Mouse (Mus musculus): ENCODE measurements around the gene Gpr146. TPM values are rescaled to one million over a fixed set of nuclear protein-coding genes. Genes with fewer than 3 reads are reported as not detected.
A peak's percentile ranks its signal among the peaks of the same experiment; 100 is the strongest.

Gene Gpr146
- total and polyA plus RNA-seq, 2 experiments from 2014 or later, result 3.0 to 4.1 TPM

- Histone ChIP-seq H3K4me1 (ENCODE audit: insufficient read depth, low read length) (no peaks in the 10 kb centered on the region), H3K9ac (replicated peaks; ENCODE audit: low read length, poor library complexity, severe bottlenecking) (peak overlapping the region; percentile 61), H3K27me3 (ENCODE audit: insufficient read depth, low read length) (no peaks in the 10 kb centered on the region), H3K27ac (ENCODE audit: low read depth, low read length) (peak overlapping the region; percentile 39; the same call in 1 of the 2 replicates), H3K9me3 (ENCODE audit: low read length) (no peaks in the 10 kb centered on the region), H3K4me3 (ENCODE audit: low read depth, low read length) (peak overlapping the region; percentile 62), H3K4me2 (ENCODE audit: low read depth, low read length, poor library complexity, severe bottlenecking) (peak overlapping the region; percentile 93), H3K36me3 (ENCODE audit: insufficient read depth, low read length) (peaks cover 3% of the 10 kb centered on the region; the same call in 1 of the 2 replicates)
- DNase-seq (ENCODE audit: low spot score) (peak; percentile 90), ATAC-seq (ENCODE audit: low FRiP score) (peak; percentile 72)
- TF ChIP-seq CTCF (IDR thresholded peaks at IDR 0.05), result no peak
- 2% methylated on average over 56 of the region's 73 CpGs for WGBS
These were observed 3.1 kb downstream of the Gpr146 start for GRCm38 (mm10) chr5:139380385-139381248.

DNA sequence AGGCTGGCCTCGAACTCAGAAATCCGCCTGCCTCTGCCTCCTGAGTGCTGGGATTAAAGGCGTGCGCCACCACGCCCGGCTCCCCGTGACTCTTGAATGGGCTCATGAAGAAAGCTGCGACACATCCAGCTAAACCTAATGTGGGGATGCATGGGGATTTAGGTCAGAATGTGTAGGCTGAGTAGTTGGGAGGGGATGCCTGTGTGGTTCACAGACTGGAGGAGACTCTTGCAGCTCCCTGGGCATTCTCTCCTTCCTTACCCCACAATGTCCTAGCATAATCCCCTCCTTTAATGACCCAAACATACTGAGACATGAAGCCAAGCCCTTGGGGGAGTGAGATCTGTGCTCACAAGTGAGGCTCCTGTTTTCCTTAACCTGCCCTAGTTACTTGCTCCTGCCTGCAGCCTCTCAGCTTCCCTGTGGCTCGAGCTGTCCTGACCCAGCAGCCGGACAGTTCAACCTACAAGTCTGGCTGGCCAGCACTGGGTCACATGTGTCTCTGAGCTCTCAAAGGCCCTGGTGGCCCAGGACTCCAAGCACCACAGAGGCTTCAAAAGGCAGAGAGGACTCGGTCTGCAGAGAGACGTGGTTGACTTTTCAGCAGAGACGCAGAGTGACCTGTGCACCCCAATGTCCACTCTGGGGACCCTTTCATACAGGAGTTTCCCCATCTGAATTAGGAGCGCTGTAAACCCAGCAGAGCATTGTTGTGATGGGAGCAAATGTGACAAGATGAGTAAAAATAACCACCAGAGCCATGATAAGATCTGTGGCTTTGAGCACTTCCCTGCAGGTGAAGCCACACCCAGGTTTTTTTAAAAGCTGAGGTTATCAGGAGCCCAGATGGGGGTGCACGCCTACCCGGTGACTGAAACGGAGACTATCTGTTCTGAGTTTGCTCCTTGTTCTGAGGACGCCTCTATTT lies 4.4 kb downstream of the Gpr146 start:
- ATAC-seq (ENCODE audit: low FRiP score), result no peak
- TF ChIP-seq CTCF (IDR thresholded peaks at IDR 0.05), result no peak
- H3K9ac ChIP-seq (replicated peaks; ENCODE audit: low read length, poor library complexity, severe bottlenecking), result no peak overlapping the region
- 0 out of 2 replicates have a peak overlapping the region, but pooled peaks have one; percentile 15 for H3K4me2 ChIP-seq (ENCODE audit: low read depth, low read length, poor library complexity, severe bottlenecking)
- H3K36me3 ChIP-seq (ENCODE audit: insufficient read depth, low read length), result peaks cover 4% of the 10 kb centered on the region; the same call in 1 of the 2 replicates
- no peak overlapping the region for H3K4me3 ChIP-seq (ENCODE audit: low read depth, low read length)
- H3K27ac ChIP-seq (ENCODE audit: low read depth, low read length), result peak overlapping the region; percentile 38
- DNase-seq (ENCODE audit: low spot score), result no peak
- H3K9me3 ChIP-seq (ENCODE audit: low read length), result no peaks in the 10 kb centered on the region
- H3K27me3 ChIP-seq (ENCODE audit: insufficient read depth, low read length), result no peaks in the 10 kb centered on the region
- WGBS, result 85% methylated on average over 18 of the region's 18 CpGs
- no peaks in the 10 kb centered on the region for H3K4me1 ChIP-seq (ENCODE audit: insufficient read depth, low read length)

DNA sequence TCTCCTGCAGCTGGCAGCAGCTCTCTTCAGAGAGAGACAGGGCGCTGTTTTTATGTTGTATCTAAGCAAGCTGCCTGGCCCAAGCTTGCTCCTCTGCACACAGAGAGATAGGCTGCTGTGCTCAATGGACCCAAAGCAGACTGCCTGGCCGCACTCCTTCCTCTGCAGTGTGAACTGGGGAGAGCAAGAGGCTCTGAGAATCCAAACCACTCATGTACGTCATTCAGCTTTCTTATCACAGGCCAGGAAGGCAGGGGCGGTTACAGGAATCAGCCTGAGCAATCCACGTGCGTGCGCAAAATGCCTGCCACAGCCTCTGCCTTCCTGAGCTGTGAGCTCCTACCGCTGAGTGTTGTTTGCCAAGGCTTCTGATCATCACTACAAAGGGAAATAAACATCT lies 5.3 kb downstream of the Gpr146 start:
- Histone ChIP-seq H3K27ac (ENCODE audit: low read depth, low read length) (peak overlapping the region; percentile 38), H3K9ac (replicated peaks; ENCODE audit: low read length, poor library complexity, severe bottlenecking) (peak overlapping the region; percentile 8; the same call in 1 of the 2 replicates), H3K4me3 (ENCODE audit: low read depth, low read length) (no peak overlapping the region), H3K27me3 (ENCODE audit: insufficient read depth, low read length) (no peaks in the 10 kb centered on the region), H3K9me3 (ENCODE audit: low read length) (no peaks in the 10 kb centered on the region), H3K4me2 (ENCODE audit: low read depth, low read length, poor library complexity, severe bottlenecking) (no peak overlapping the region), H3K36me3 (ENCODE audit: insufficient read depth, low read length) (peaks cover 4% of the 10 kb centered on the region; the same call in 1 of the 2 replicates), H3K4me1 (ENCODE audit: insufficient read depth, low read length) (no peaks in the 10 kb centered on the region)
- ATAC-seq (ENCODE audit: low FRiP score) (no peak), DNase-seq (ENCODE audit: low spot score) (peak; percentile 38)
- no peak for TF ChIP-seq CTCF (IDR thresholded peaks at IDR 0.05)
- WGBS, result 64% methylated on average over 8 of the region's 8 CpGs

- Histone ChIP-seq H3K27me3 (ENCODE audit: insufficient read depth, low read length) (no peaks in the 10 kb centered on the region), H3K4me3 (ENCODE audit: low read depth, low read length) (no peak overlapping the region), H3K4me2 (ENCODE audit: low read depth, low read length, poor library complexity, severe bottlenecking) (no peak overlapping the region), H3K27ac (ENCODE audit: low read depth, low read length) (peak overlapping the region; percentile 38; the same call in 1 of the 2 replicates), H3K9me3 (ENCODE audit: low read length) (no peaks in the 10 kb centered on the region), H3K36me3 (ENCODE audit: insufficient read depth, low read length) (peaks cover 4% of the 10 kb centered on the region; the same call in 1 of the 2 replicates), H3K9ac (replicated peaks; ENCODE audit: low read length, poor library complexity, severe bottlenecking) (0 out of 2 replicates have a peak overlapping the region, but pooled peaks have one; percentile 8), H3K4me1 (ENCODE audit: insufficient read depth, low read length) (no peaks in the 10 kb centered on the region)
- ATAC-seq (ENCODE audit: low FRiP score) (no peak), DNase-seq (ENCODE audit: low spot score) (no peak)
- WGBS, result 68% methylated on average over 9 of the region's 9 CpGs
- TF ChIP-seq CTCF (IDR thresholded peaks at IDR 0.05), result no peak
These were observed 5.7 kb downstream of the Gpr146 start for GRCm38 (mm10) chr5:139383234-139383633.

- Histone ChIP-seq H3K27ac (ENCODE audit: low read depth, low read length) (no peak overlapping the region), H3K36me3 (ENCODE audit: insufficient read depth, low read length) (peaks cover 4% of the 10 kb centered on the region; the same call in 1 of the 2 replicates), H3K4me2 (ENCODE audit: low read depth, low read length, poor library complexity, severe bottlenecking) (no peak overlapping the region), H3K4me1 (ENCODE audit: insufficient read depth, low read length) (no peaks in the 10 kb centered on the region), H3K4me3 (ENCODE audit: low read depth, low read length) (no peak overlapping the region), H3K9ac (replicated peaks; ENCODE audit: low read length, poor library complexity, severe bottlenecking) (0 out of 2 replicates have a peak overlapping the region, but pooled peaks have one; percentile 19), H3K9me3 (ENCODE audit: low read length) (no peaks in the 10 kb centered on the region), H3K27me3 (ENCODE audit: insufficient read depth, low read length) (no peaks in the 10 kb centered on the region)
- TF ChIP-seq CTCF (IDR thresholded peaks at IDR 0.05), result no peak
- ATAC-seq (ENCODE audit: low FRiP score), result no peak
- WGBS, result 77% methylated on average over 10 of the region's 10 CpGs
- no peak for DNase-seq (ENCODE audit: low spot score)
These were observed 7.0 kb downstream of the Gpr146 start for GRCm38 (mm10) chr5:139384531-139384930.
